In the genomic region with DNA sequence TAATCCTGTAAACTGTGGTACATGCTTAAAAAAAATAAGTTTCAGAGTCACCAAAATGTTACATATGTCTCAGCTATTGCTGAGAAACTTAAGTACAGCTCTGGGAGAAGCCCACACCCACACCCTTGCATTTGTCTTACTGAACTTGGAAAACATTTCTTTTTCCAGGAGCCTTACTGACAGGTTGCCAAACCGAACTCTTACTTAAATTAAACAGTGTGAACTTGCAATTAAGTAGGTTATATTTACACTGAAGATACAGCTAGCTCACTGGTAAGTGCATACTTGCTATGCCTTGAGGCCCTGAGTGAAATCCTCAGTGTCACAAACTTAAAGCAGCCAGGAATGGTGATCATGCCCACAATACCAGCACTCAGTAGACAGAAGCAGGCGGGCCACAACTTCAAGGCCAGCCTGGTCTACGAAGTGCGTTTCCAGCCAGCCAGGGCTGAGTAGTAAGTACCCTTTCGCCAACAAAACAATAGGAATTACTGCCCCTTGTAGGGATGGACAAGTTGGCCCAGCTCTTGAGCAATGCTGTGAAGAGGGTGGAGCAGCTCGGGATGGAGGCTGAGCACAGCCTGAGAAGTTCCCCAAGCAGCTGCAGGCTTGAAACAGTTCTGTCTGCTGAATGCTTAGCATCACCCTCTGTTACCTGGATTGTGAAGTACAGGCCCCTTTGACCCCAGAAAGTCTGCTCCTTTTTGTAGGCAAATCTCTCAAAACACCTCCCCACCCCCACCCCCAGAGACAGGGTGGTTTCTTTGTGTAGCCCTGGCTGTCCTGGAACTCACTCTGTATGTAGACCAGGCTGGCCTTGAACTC, we compare ENCODE assay signal across 8 mouse cellular contexts. TPM values are rescaled to one million over a fixed set of nuclear protein-coding genes. Genes with fewer than 3 reads are reported as not detected.
A peak's percentile ranks its signal among the peaks of the same experiment; 100 is the strongest.
DNase-seq lines count a peak whose midpoint lies in the region; ATAC-seq and TF ChIP-seq lines count a peak whose summit lies in the region.

No protein-coding gene starts in this region.

- H3K27ac ChIP-seq in heart, embryonic 10.5 days, result peak overlapping the region; percentile 95; the same call in 1 of the 2 replicates
- H3K27ac ChIP-seq in ES-E14 (ENCODE audit: insufficient read depth, low read depth, low read length, poor library complexity, severe bottlenecking), result peak overlapping the region; percentile 44
- peak overlapping the region; percentile 92 for H3K27ac ChIP-seq in midbrain, embryonic 11.5 days (ENCODE audit: low read depth, low read length)

- in situ Hi-C loops in ES-E14 (cut with MboI; ENCODE audit: low sequenced_read_pairs in 2 of 2, unreplicated experiment in 2 of 2), result no loop called here

- DNase-seq in heart, embryonic 10.5 days (ENCODE audit: low spot score), result no peak
- no peak for DNase-seq in heart, adult 9 months (ENCODE audit: low spot score in 2 of 2)
- no peak for DNase-seq in ES-E14 (ENCODE audit: low read depth, low spot score)
- DNase-seq in heart, postnatal 10 days, result peak; percentile 11 to 24
- peak; percentile 83 for DNase-seq in midbrain, embryonic 11.5 days (ENCODE audit: low spot score, missing footprints)
- no peak for DNase-seq in gastrocnemius, adult 18-20 months (ENCODE audit: low spot score)
- DNase-seq in layer of hippocampus, postnatal 36 days, result no peak
- no peak for DNase-seq in thymus, postnatal 0 days (ENCODE audit: low spot score)

- no peak overlapping the region for H3K9ac ChIP-seq in ES-E14 (ENCODE audit: insufficient read depth, low read depth, low read length, poor library complexity, severe bottlenecking)
- H3K9ac ChIP-seq in midbrain, embryonic 11.5 days (ENCODE audit: low read length), result no peak overlapping the region

- ATAC-seq in midbrain, embryonic 11.5 days (ENCODE audit: low FRiP score), result no peak

- WGBS in heart, embryonic 10.5 days, result 39% methylated on average over 6 of the region's 6 CpGs
- 36% methylated on average over 6 of the region's 6 CpGs for WGBS in midbrain, embryonic 11.5 days

- H3K36me3 ChIP-seq in heart, embryonic 10.5 days, result no peaks in the 10 kb centered on the region
- H3K36me3 ChIP-seq in ES-E14 (ENCODE audit: control insufficient read depth, insufficient read depth, low read length, poor library complexity, severe bottlenecking), result no peaks in the 10 kb centered on the region
- no peaks in the 10 kb centered on the region for H3K36me3 ChIP-seq in midbrain, embryonic 11.5 days (ENCODE audit: control insufficient read depth, insufficient read depth, low read length)

- peaks cover 32% of the 10 kb centered on the region for H3K4me1 ChIP-seq in heart, embryonic 10.5 days
- H3K4me1 ChIP-seq in ES-E14 (ENCODE audit: control insufficient read depth in 2 of 2, insufficient read depth in 2 of 2, low read length in 2 of 2, poor library complexity in 1 of 2), result peaks cover 0 to 13% of the 10 kb centered on the region in 2 experiments; a peak in 2 of 4 replicates
- peaks cover 19% of the 10 kb centered on the region for H3K4me1 ChIP-seq in midbrain, embryonic 11.5 days (ENCODE audit: control insufficient read depth, insufficient read depth, low read length)

- H3K4me3 ChIP-seq in heart, embryonic 10.5 days, result no peak overlapping the region
- H3K4me3 ChIP-seq in ES-E14 (ENCODE audit: insufficient read depth in 1 of 2, low read depth in 1 of 2, low read length in 2 of 2, poor library complexity in 1 of 2, severe bottlenecking in 1 of 2), result no peak overlapping the region
- H3K4me3 ChIP-seq in midbrain, embryonic 11.5 days (ENCODE audit: low read depth, low read length), result no peak overlapping the region

- H3K4me2 ChIP-seq in midbrain, embryonic 11.5 days, result no peak overlapping the region

- intact Hi-C loops in heart, postnatal 10 days (cut with DNase I), result loop anchor here (2.0 to 5.0 kb wide), 2 partner anchors 15 to 173 kb away; partner anchors contain the start of gene Vamp2

- H3K9me3 ChIP-seq in heart, embryonic 10.5 days, result no peaks in the 10 kb centered on the region
- H3K9me3 ChIP-seq in ES-E14 (ENCODE audit: control insufficient read depth, insufficient read depth, low read depth, low read length), result no peaks in the 10 kb centered on the region
- H3K9me3 ChIP-seq in midbrain, embryonic 11.5 days (ENCODE audit: control insufficient read depth, low read length), result no peaks in the 10 kb centered on the region

- no peaks in the 10 kb centered on the region for H3K27me3 ChIP-seq in heart, embryonic 10.5 days (ENCODE audit: insufficient read depth, poor library complexity, severe bottlenecking)
- H3K27me3 ChIP-seq in midbrain, embryonic 11.5 days (ENCODE audit: control insufficient read depth, insufficient read depth, low read length), result no peaks in the 10 kb centered on the region

TF ChIP-seq in ES-E14, 5 proteins besides CTCF, POLR2A, EP300 and RAD21:
- TF ChIP-seq ZC3H11A (IDR thresholded peaks at IDR 0.05; ENCODE audit: borderline replicate concordance, low read depth, low read length), result no peak
- TF ChIP-seq MAFK (IDR thresholded peaks at IDR 0.05; ENCODE audit: insufficient read depth, low read depth, low read length), result no peak
- TF ChIP-seq HCFC1 (IDR thresholded peaks at IDR 0.05; ENCODE audit: borderline replicate concordance, insufficient read depth, low read length), result no peak
- TF ChIP-seq CHD2 (IDR thresholded peaks at IDR 0.05; ENCODE audit: low read depth, low read length), result no peak
- no peak for TF ChIP-seq ZNF384 (IDR thresholded peaks at IDR 0.05; ENCODE audit: low read depth, low read length)

RNA-seq across cellular contexts. Expression of gene Tmem107, which starts 3.6 kb away (rescaled TPM):
- polyA plus RNA-seq in heart, embryonic 10.5 days (2016; fragmentation: Nextera tagmentation; extraction: Ambion mirVana), result 29.1 and 30.4 TPM in 2 replicates
- total RNA-seq in ES-E14 (2012; rRNA removed), result 38.6 and 38.8 TPM in 2 replicates
- 1 to 10 TPM; 5.8 to 7.8 TPM for total RNA-seq in heart, postnatal 10 days (2021)
- polyA plus RNA-seq in midbrain, embryonic 11.5 days (2014; fragmentation: Nextera tagmentation; extraction: Ambion mirVana), result 53.5 and 57.7 TPM in 2 replicates
- 1 to 10 TPM; 3.5 to 3.7 TPM for total RNA-seq in gastrocnemius, adult 18-20 months (2021)
- total RNA-seq in layer of hippocampus, postnatal 36 days (2021), result 10 to 100 TPM; 20.8 to 24.0 TPM
- polyA plus RNA-seq in thymus, postnatal 0 days (2015; fragmentation: Nextera tagmentation; extraction: Ambion mirVana), result 29.8 and 33.2 TPM in 2 replicates

RNA-seq across cellular contexts. Expression of gene Vamp2, which starts 14.1 kb away (rescaled TPM):
- 85.8 and 93.0 TPM in 2 replicates for polyA plus RNA-seq in heart, embryonic 10.5 days (2016; fragmentation: Nextera tagmentation; extraction: Ambion mirVana)
- 7.1 and 9.0 TPM in 2 replicates for total RNA-seq in ES-E14 (2012; rRNA removed)
- total RNA-seq in heart, postnatal 10 days (2021), result 10 to 100 TPM; 71.1 to 85.8 TPM
- 72.4 and 73.5 TPM in 2 replicates for polyA plus RNA-seq in midbrain, embryonic 11.5 days (2014; fragmentation: Nextera tagmentation; extraction: Ambion mirVana)
- 10 to 100 TPM; 37.4 to 39.3 TPM for total RNA-seq in gastrocnemius, adult 18-20 months (2021)
- total RNA-seq in layer of hippocampus, postnatal 36 days (2021), result 100 to 1,000 TPM; 962 to 984 TPM
- 35.9 and 38.5 TPM in 2 replicates for polyA plus RNA-seq in thymus, postnatal 0 days (2015; fragmentation: Nextera tagmentation; extraction: Ambion mirVana)

RNA-seq across cellular contexts. Expression of gene Borcs6, which starts 14.6 kb away (rescaled TPM):
- polyA plus RNA-seq in heart, embryonic 10.5 days (2016; fragmentation: Nextera tagmentation; extraction: Ambion mirVana), result 8.2 and 9.0 TPM in 2 replicates
- total RNA-seq in ES-E14 (2012; rRNA removed), result 4.5 and 6.2 TPM in 2 replicates
- 10 to 100 TPM; 16.7 to 19.4 TPM for total RNA-seq in heart, postnatal 10 days (2021)
- 8.8 and 9.8 TPM in 2 replicates for polyA plus RNA-seq in midbrain, embryonic 11.5 days (2014; fragmentation: Nextera tagmentation; extraction: Ambion mirVana)
- total RNA-seq in gastrocnemius, adult 18-20 months (2021), result 10 to 100 TPM; 20.0 to 23.5 TPM
- 10 to 100 TPM; 27.8 to 30.4 TPM for total RNA-seq in layer of hippocampus, postnatal 36 days (2021)
- polyA plus RNA-seq in thymus, postnatal 0 days (2015; fragmentation: Nextera tagmentation; extraction: Ambion mirVana), result 9.8 and 12.4 TPM in 2 replicates

RNA-seq across cellular contexts. Expression of gene Per1, which starts 20.9 kb away (rescaled TPM):
- 8.0 and 8.8 TPM in 2 replicates for polyA plus RNA-seq in heart, embryonic 10.5 days (2016; fragmentation: Nextera tagmentation; extraction: Ambion mirVana)
- 6.0 and 8.6 TPM in 2 replicates for total RNA-seq in ES-E14 (2012; rRNA removed)
- 100 to 1,000 TPM in 1 of 2 experiments, 10 to 100 TPM in 1; 61.4 to 101 TPM for total RNA-seq in heart, postnatal 10 days (2021)
- 6.0 and 7.3 TPM in 2 replicates for polyA plus RNA-seq in midbrain, embryonic 11.5 days (2014; fragmentation: Nextera tagmentation; extraction: Ambion mirVana)
- total RNA-seq in gastrocnemius, adult 18-20 months (2021), result 10 to 100 TPM; 41.9 to 72.2 TPM
- total RNA-seq in layer of hippocampus, postnatal 36 days (2021), result 10 to 100 TPM; 78.2 to 92.8 TPM
- 3.5 and 4.7 TPM in 2 replicates for polyA plus RNA-seq in thymus, postnatal 0 days (2015; fragmentation: Nextera tagmentation; extraction: Ambion mirVana)

RNA-seq across cellular contexts. Expression of gene Aurkb, which starts 28.7 kb away (rescaled TPM):
- 110 and 147 TPM in 2 replicates for polyA plus RNA-seq in heart, embryonic 10.5 days (2016; fragmentation: Nextera tagmentation; extraction: Ambion mirVana)
- total RNA-seq in ES-E14 (2012; rRNA removed), result 71.7 and 81.1 TPM in 2 replicates
- total RNA-seq in heart, postnatal 10 days (2021), result 10 to 100 TPM; 11.6 to 15.4 TPM
- polyA plus RNA-seq in midbrain, embryonic 11.5 days (2014; fragmentation: Nextera tagmentation; extraction: Ambion mirVana), result 169 and 171 TPM in 2 replicates
- total RNA-seq in gastrocnemius, adult 18-20 months (2021), result not detected
- total RNA-seq in layer of hippocampus, postnatal 36 days (2021), result 1 to 10 TPM; 1.0 to 1.1 TPM
- 134 and 154 TPM in 2 replicates for polyA plus RNA-seq in thymus, postnatal 0 days (2015; fragmentation: Nextera tagmentation; extraction: Ambion mirVana)

Comparison
In these comparisons a context has a peak if more than half of its experiments do, and no peak if none do; other contexts are left out.
1. DNase-seq: peak in heart, postnatal 10 days (2 of 2) and midbrain, embryonic 11.5 days (single experiment); none in heart, embryonic 10.5 days (single experiment), heart, adult 9 months (0 of 2), ES-E14 (single experiment), gastrocnemius, adult 18-20 months (single experiment), layer of hippocampus, postnatal 36 days (0 of 2) and thymus, postnatal 0 days (single experiment).
2. H3K27ac ChIP-seq: peak in every context shown above with its lines; median percentile 95 in heart, embryonic 10.5 days; 92 in midbrain, embryonic 11.5 days; 44 in ES-E14.
3. RNA of gene Vamp2, which starts 14.1 kb away (total RNA-seq): 962 to 984 TPM in layer of hippocampus, postnatal 36 days; 71.1 to 85.8 TPM in heart, postnatal 10 days, 37.4 to 39.3 TPM in gastrocnemius, adult 18-20 months and 7.1 to 9.0 TPM in ES-E14; every median in the first group is over 10 times any median in the second.